Mouse (Mus musculus) lung, adult 2 months (tissue): ENCODE results near the gene Plekha6.

ENCODE experiments used
- CTCF ChIP-seq: fragments of 200-500 bp; IDR thresholded peaks from 2 replicates; pipeline ENCODE4 v1.5.1; 2011; ENCODE audit warnings: mild to moderate bottlenecking, low read length, control low read depth; ENCODE audit not compliant: insufficient read depth
- POLR2A ChIP-seq: fragments of 200-500 bp; IDR thresholded peaks from 2 replicates; pipeline ENCODE4 v1.6.1; 2011; ENCODE audit warnings: low read depth, mild to moderate bottlenecking, control low read depth, low read length, borderline replicate concordance; ENCODE audit errors: extremely low read depth

GRCm38 (mm10) chr1:133134881-133135280, 29.1 kb upstream of the Plekha6 start:
- TF ChIP-seq CTCF = no peak
- no peak for TF ChIP-seq POLR2A
